Mouse (Mus musculus): ENCODE results near the gene Hdac11.
A peak's percentile ranks its signal among the peaks of the same experiment; 100 is the strongest.

Hdac11 gene

GRCm38 (mm10) chr6:91171396-91171895, 15.0 kb downstream of the Hdac11 start:
- no peak for DNase-seq (ENCODE audit: low spot score)

- no peak for DNase-seq (ENCODE audit: low spot score)
Observed at GRCm38 (mm10) chr6:91172381-91172780, 15.9 kb downstream of the Hdac11 start.

- DNase-seq (ENCODE audit: low spot score): peak; percentile 45
Observed at GRCm38 (mm10) chr6:91173221-91173880, 16.9 kb downstream of the Hdac11 start.

GRCm38 (mm10) chr6:91174211-91174610, 17.7 kb downstream of the Hdac11 start:
- DNase-seq (ENCODE audit: low spot score): no peak

DNA sequence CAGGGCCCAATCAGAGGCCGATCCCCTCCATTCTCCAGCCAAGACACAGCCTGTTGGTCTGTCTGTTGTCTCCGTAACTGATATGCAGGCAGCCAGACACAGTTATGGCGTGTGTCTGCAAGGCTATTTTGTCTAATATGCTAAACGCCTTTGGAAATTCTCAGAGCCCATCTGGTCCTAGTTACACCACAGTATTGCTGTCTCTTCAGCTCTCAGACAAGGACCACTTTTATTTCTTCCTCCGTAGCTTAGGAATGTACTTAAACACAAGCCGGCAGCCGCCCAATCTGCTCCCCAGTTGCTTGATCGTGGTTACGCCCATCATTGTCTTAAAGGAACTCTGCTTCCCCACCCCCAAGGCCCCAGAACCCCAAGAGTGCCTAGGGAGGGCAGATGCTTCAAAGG, 24.3 kb downstream of the Hdac11 start:
- no peak for DNase-seq (ENCODE audit: low spot score)

GRCm38 (mm10) chr6:91181320-91181719, 24.9 kb downstream of the Hdac11 start:
- DNase-seq (ENCODE audit: low spot score): peak; percentile 51

DNA sequence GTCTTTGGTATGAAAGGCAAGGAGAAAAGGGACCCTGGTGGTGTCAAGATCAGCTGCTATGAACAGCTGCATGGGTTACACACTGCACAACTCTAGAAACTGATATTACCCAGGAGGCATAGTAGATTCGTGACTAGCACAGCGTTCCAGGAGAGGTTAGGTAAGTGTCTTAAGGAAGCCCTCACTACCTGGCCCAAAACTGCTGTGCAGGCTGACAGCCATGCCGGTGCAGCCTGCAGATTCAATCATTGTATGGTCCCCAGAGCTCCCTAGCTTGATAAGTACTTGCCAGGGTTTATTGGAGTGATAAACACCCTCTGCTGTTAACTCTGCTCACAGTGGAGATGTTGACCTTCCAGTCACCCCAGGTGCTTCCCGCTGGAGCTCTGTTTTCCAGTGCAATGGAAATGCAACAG, 25.6 kb downstream of the Hdac11 start:
- no peak for DNase-seq (ENCODE audit: low spot score)

- DNase-seq (ENCODE audit: low spot score): no peak
Observed at GRCm38 (mm10) chr6:91183041-91183440, 26.6 kb downstream of the Hdac11 start.

GRCm38 (mm10) chr6:91183980-91184379, 27.5 kb downstream of the Hdac11 start:
- no peak for DNase-seq (ENCODE audit: low spot score)

GRCm38 (mm10) chr6:91184776-91185175, 28.3 kb downstream of the Hdac11 start:
- DNase-seq (ENCODE audit: low spot score): no peak

- no peak for DNase-seq (ENCODE audit: low spot score)
Observed at GRCm38 (mm10) chr6:91185502-91185901, 29.0 kb downstream of the Hdac11 start.

- no peak for DNase-seq (ENCODE audit: low spot score)
Observed at GRCm38 (mm10) chr6:91186161-91186931, 29.9 kb downstream of the Hdac11 start.

DNA sequence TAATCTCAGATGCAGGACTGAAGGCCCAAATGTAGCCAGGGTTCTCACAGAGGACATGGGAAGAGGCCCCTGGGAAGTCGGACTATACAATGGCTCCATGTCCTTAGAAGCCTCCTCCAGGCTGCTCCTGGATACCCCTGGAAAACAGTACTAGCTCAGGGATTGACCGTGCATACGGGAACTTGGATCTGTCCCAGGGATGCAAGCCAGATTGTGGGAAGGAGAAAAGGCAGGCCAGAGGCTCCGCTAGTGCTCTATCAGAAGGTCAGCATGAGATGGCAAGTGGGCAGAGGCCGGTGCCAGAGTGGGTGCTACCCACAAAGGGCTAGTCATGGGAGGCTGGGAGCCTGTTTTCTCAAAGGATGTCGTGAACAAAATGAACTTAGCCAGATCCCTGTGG, 30.5 kb downstream of the Hdac11 start:
- no peak for DNase-seq (ENCODE audit: low spot score)

DNA sequence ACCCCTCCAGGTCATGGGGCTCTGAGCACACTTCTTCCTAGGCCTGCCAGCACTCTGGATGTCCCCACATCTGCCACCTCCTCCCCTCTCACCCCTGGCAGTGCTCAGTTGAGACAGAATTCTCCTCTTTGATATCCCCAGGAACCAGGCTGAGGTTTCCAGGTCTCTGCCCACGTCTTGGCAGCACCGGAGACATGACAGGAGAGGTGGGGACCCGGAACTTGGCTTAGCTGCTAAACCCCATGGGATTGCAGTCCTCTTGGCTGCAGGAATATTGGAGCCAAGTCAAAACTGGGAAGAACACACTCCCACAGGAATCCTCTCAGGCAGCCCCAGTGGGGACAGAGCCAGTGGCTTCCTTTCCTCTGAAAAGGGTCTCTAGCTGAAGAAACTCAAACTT, 31.4 kb downstream of the Hdac11 start:
- no peak for DNase-seq (ENCODE audit: low spot score)

DNA sequence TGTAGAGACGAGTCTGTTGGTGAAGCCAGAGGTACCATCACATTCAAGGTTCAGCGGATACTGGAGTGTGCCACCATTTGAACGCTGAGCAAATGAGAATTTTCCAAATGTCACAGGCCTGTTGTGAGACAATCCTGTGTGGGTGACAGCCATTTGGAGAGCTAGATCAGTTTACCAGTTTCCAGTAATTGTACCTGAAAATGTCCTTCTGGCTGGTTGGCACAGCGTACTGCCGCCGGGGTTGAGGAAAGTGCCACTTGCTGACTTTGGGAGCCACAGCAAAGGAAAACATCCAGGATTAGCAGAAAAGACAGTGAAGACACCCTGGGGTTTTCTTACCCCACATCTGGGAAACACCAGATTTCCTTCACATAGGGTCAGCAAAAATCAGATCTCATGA, 33.5 kb downstream of the Hdac11 start:
- DNase-seq (ENCODE audit: low spot score): no peak

GRCm38 (mm10) chr6:91191465-91191864, 35.0 kb downstream of the Hdac11 start:
- no peak for DNase-seq (ENCODE audit: low spot score)

DNA sequence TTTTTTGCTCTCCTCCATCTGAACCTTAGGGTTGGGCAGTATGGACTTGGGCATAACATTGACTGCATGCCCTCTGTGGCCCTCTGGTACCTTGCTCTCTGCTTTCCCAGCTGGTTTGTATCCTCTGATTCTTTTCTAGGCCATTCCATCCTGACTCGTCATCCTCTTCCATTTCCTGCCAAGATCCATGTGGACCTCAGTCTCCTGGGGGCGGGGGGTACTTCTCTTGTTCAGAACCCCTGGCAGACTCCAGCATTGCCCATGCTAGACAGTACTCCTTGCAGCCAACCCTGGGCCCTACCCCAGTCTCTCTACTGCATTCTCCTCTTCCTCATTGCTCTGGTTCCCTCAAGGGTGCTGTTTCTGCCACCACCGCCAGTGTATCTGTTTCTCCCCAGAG, 36.0 kb downstream of the Hdac11 start:
- DNase-seq (ENCODE audit: low spot score): no peak

DNA sequence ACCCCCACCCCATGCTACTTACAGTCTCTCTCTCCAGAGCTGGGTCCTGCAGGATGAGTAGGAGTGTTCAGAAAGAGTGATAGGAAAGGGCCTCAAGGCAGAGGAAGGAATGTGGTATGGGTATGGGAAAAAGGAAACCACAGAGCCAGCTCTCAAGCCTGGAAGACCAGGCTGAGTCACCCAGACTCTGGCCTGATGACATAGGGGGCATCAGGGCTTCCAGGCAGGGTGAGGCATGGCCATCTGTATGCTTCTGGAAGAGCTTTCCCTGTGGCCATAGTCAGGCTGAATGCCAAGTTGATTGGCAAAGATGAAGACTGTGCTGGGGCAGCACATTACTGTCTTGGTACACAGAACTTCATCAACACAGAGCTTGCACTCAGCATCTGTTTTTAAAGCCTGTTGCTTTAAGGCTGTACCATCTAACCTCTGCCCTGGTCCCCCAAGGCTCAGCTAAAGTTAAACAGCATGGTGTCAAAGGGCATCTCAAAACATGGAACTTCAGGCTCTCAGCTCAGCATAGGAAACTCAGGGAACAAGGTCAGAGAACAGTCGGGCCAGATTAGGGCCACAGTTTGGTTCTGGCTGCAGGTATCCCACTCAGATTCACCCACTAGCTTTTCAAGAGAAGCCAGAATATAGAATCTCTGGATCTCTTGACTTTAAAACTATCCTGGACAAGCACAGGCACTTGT, 36.5 kb downstream of the Hdac11 start:
- no peak for DNase-seq (ENCODE audit: low spot score)

- no peak for DNase-seq (ENCODE audit: low spot score)
Observed at GRCm38 (mm10) chr6:91198456-91198855, 42.0 kb downstream of the Hdac11 start.

GRCm38 (mm10) chr6:91200429-91201188, 44.1 kb downstream of the Hdac11 start:
- DNase-seq (ENCODE audit: low spot score): no peak

- DNase-seq (ENCODE audit: low spot score): no peak
Observed at GRCm38 (mm10) chr6:91201881-91202341, 45.4 kb downstream of the Hdac11 start.

DNA sequence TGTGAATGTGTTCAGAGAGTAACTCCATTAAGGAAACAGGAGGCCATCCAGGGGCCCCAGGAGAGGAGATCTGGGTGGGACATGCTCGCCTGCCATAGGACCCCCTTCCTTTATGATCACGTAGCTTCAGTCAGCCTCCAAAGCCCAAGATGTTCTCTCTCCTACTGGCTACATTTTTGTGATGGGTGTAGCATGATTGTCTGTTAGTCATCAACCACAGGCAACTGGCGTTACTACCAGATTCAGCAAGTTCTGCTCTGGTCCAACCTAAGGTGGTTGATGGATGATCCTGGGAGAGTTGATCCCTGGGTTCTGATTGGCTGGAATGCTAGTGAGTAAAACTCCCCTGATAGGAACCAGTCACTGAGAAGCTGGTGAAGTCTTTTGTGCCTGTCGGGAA, 46.1 kb downstream of the Hdac11 start:
- no peak for DNase-seq (ENCODE audit: low spot score)

All from ovary, postnatal 10 days (tissue).